Mouse (Mus musculus): ENCODE results near the gene Ctsd. TPM values are rescaled to one million over a fixed set of nuclear protein-coding genes. Genes with fewer than 3 reads are reported as not detected.

Ctsd gene
- polyA plus RNA-seq, 1 experiment from 2014 or later, result 229 TPM

DNA sequence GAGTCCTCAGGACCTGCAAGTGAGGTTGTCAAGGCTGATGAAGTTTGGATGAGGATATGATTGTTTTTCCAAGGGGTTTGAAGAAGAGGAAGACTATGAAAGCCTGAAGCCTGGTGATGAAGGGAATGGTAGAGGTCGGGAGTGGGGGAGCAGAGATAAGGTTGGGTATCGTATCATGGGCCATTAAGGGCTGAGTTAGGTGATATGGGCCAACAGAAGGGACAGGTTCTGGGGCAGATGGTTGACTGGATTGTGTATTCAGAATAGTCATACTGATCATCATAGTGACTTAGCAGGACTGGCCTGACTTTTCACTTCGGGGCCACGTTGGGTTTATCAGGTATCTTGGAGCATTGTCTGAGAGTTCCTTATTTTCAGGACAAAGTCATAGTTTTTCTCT lies 7.6 kb upstream of the Ctsd start:
- Histone ChIP-seq H3K9ac (replicated peaks; ENCODE audit: low read length) (no peak overlapping the region), H3K27ac (replicated peaks; ENCODE audit: low read depth, low read length) (no peak overlapping the region), H3K4me3 (replicated peaks; ENCODE audit: low read depth, low read length) (no peak overlapping the region), H3K4me2 (ENCODE audit: low read length) (no peak overlapping the region), H3K4me1 (ENCODE audit: control insufficient read depth, insufficient read depth, low read length) (no peaks in the 10 kb centered on the region), H3K36me3 (ENCODE audit: control insufficient read depth, insufficient read depth, low read length) (no peaks in the 10 kb centered on the region), H3K9me3 (ENCODE audit: control insufficient read depth, low read length) (no peaks in the 10 kb centered on the region), H3K27me3 (ENCODE audit: control insufficient read depth, insufficient read depth, low read length) (no peaks in the 10 kb centered on the region)
- WGBS, result 91% methylated on average over 4 of the region's 4 CpGs
- ATAC-seq (ENCODE audit: low FRiP score, low TSS enrichment) (no peak), DNase-seq (no peak)

DNA sequence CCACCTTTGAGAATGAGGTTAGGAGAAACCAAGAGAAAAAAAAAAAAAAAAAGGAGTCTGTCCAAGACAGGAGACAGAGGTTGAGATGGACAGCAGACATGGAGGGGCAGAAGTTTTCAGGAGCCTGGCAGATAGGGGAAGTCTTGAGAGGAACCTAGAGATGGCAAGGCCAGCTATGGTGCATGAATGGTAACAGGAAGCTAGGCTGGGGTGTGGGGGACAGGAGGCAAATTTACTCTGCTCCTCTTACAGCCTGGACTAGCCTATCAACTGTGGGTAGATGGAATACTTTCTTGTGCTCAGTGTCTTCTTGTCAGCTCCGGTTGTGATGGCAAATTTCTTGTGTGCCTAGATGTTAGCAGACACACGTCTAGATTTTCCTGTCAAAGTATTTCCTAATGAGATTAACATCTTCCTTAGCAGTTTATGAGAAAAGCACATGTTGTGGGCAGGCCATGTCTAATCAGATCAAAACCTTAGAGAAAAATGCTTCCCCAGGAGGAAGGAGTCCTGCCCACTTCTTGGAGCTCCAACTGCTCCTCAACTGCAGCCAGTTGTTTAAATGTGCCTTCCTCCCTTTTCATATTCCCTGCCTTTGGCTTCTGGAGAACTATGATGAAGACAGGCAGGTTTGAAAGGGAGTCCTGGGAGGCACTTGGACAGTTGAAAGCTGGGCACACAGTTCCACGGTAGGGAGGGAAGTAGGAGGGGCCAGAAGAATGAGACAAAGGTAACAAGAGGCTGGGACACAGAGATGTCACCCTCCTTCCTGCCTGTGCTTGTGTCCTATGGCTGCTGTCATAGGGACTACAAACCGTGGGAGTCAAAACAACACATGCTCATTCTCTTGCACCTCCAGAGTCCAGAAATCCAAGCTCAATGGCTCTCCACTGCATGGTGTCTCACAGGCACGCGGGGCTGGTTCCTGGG lies 6.7 kb upstream of the Ctsd start:
- no peak for DNase-seq
- Histone ChIP-seq H3K27ac (replicated peaks; ENCODE audit: low read depth, low read length) (no peak overlapping the region), H3K9ac (replicated peaks; ENCODE audit: low read length) (no peak overlapping the region), H3K36me3 (ENCODE audit: control insufficient read depth, insufficient read depth, low read length) (no peaks in the 10 kb centered on the region), H3K9me3 (ENCODE audit: control insufficient read depth, low read length) (no peaks in the 10 kb centered on the region), H3K4me1 (ENCODE audit: control insufficient read depth, insufficient read depth, low read length) (no peaks in the 10 kb centered on the region), H3K27me3 (ENCODE audit: control insufficient read depth, insufficient read depth, low read length) (no peaks in the 10 kb centered on the region), H3K4me3 (replicated peaks; ENCODE audit: low read depth, low read length) (no peak overlapping the region), H3K4me2 (ENCODE audit: low read length) (no peak overlapping the region)
- 59% methylated on average over 6 of the region's 6 CpGs for WGBS
- ATAC-seq (ENCODE audit: low FRiP score, low TSS enrichment), result no peak

DNA sequence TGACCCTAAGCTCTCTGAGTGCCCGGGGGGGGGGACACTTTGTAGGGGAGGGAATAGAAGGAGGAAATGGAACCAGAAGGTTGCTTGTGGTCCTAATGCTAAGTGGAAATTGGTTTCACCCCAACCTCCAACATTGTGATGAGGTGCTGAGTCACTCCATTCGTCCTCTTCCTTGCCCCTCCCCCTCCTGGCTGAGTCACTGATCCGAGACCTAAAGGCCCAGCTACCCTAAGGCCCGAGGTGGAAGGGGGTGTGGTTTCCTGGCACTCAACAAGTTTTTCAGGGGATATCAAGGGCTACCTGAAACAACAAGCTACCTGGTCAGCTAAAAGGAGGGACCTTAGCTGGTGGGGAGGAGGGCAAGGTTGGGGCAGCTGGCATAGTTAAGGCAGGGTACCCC lies 5.4 kb upstream of the Ctsd start:
- 25% methylated on average over 4 of the region's 4 CpGs for WGBS
- Histone ChIP-seq H3K27ac (replicated peaks; ENCODE audit: low read depth, low read length) (no peak overlapping the region), H3K36me3 (ENCODE audit: control insufficient read depth, insufficient read depth, low read length) (no peaks in the 10 kb centered on the region), H3K9ac (replicated peaks; ENCODE audit: low read length) (no peak overlapping the region), H3K4me1 (ENCODE audit: control insufficient read depth, insufficient read depth, low read length) (no peaks in the 10 kb centered on the region), H3K4me3 (replicated peaks; ENCODE audit: low read depth, low read length) (no peak overlapping the region), H3K9me3 (ENCODE audit: control insufficient read depth, low read length) (no peaks in the 10 kb centered on the region), H3K27me3 (ENCODE audit: control insufficient read depth, insufficient read depth, low read length) (no peaks in the 10 kb centered on the region), H3K4me2 (ENCODE audit: low read length) (no peak overlapping the region)
- no peak for DNase-seq
- ATAC-seq (ENCODE audit: low FRiP score, low TSS enrichment), result no peak

DNA sequence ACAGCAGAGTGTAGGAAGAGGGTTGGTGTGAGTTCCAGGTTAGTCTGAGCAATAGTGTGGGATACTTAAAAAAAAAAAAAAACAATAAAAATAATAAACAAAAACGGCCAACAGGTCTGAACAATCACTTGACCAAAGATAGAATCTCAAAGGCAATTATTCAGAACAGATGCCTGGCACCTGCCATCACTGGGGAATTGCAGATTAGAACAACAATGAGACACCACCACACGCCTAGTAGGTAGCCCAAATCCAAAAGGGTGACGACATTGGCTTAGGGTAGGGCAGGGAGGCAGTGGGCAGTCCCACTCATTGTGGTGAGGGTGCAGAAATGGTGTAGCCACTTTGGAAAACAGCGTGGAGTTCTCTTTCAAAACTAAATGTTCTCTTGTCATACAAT lies 3.8 kb upstream of the Ctsd start:
- no peak for DNase-seq
- H3K36me3 ChIP-seq (ENCODE audit: control insufficient read depth, insufficient read depth, low read length), result no peaks in the 10 kb centered on the region
- no peak overlapping the region for H3K9ac ChIP-seq (replicated peaks; ENCODE audit: low read length)
- H3K4me2 ChIP-seq (ENCODE audit: low read length), result no peak overlapping the region
- peaks cover 6% of the 10 kb centered on the region for H3K4me1 ChIP-seq (ENCODE audit: control insufficient read depth, insufficient read depth, low read length)
- no peaks in the 10 kb centered on the region for H3K27me3 ChIP-seq (ENCODE audit: control insufficient read depth, insufficient read depth, low read length)
- no peak for ATAC-seq (ENCODE audit: low FRiP score, low TSS enrichment)
- no peak overlapping the region for H3K4me3 ChIP-seq (replicated peaks; ENCODE audit: low read depth, low read length)
- no peaks in the 10 kb centered on the region for H3K9me3 ChIP-seq (ENCODE audit: control insufficient read depth, low read length)
- H3K27ac ChIP-seq (replicated peaks; ENCODE audit: low read depth, low read length), result no peak overlapping the region
- 62% methylated on average over 4 of the region's 4 CpGs for WGBS

DNA sequence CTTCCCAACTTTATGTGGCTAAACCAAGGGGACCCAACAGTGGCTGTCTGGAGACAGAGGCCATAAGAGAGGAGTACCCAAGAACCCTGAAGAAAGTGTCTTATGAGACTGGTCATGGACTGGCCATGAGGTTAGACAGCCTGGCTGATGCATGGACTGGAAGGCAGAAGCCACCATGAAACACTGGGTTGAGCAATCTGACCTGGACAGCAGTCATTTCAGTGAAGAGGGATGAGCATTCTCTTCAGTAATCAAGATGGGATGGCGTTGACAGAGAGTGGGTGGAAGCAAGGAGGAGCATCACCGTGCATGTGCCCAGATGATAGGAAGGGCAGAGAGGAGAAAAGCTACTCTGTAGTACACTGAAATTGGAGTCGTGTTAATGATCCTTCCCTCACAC lies 3.3 kb upstream of the Ctsd start:
- H3K4me3 ChIP-seq (replicated peaks; ENCODE audit: low read depth, low read length), result no peak overlapping the region
- H3K4me1 ChIP-seq (ENCODE audit: control insufficient read depth, insufficient read depth, low read length), result peaks cover 9% of the 10 kb centered on the region
- H3K4me2 ChIP-seq (ENCODE audit: low read length), result no peak overlapping the region
- H3K9me3 ChIP-seq (ENCODE audit: control insufficient read depth, low read length), result no peaks in the 10 kb centered on the region
- ATAC-seq (ENCODE audit: low FRiP score, low TSS enrichment) (no peak), DNase-seq (no peak)
- H3K27me3 ChIP-seq (ENCODE audit: control insufficient read depth, insufficient read depth, low read length), result no peaks in the 10 kb centered on the region
- no peak overlapping the region for H3K27ac ChIP-seq (replicated peaks; ENCODE audit: low read depth, low read length)
- H3K9ac ChIP-seq (replicated peaks; ENCODE audit: low read length), result no peak overlapping the region
- WGBS, result 88% methylated on average over 3 of the region's 3 CpGs
- H3K36me3 ChIP-seq (ENCODE audit: control insufficient read depth, insufficient read depth, low read length), result no peaks in the 10 kb centered on the region

DNA sequence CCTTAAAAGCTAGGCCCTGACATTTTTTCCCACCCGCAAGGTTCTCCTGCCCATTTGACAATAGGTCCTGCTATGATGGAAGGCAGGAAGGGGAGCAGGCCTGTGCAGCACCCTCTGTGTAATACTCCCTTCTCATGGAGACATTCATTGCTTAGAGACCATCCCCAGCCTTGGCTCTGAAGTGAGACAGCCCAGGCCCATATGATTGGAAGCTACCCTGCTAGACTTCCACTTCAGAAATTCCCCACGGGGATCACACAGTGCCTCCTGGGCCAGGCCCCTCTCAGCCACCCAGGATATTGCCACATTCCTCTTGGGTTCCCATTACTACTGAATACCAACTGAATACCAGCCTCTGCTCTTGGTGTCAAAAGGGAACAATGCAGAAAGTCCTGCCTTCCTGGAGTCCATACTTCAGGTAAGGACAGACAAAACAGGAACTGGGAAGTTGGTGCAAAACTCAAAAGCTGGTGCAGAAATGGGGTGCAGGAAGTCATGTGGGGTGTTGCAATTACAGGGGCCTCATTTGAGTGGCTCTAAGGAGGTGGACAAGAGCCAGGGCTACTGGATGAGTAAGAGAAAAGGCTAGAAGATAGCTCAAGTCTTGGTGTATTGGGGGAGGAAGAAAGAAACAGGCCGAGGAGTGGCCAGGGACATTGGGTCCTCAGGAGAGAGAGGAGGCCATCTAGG lies 2.3 kb upstream of the Ctsd start:
- H3K27ac ChIP-seq (replicated peaks; ENCODE audit: low read depth, low read length), result no peak overlapping the region
- H3K9me3 ChIP-seq (ENCODE audit: control insufficient read depth, low read length), result no peaks in the 10 kb centered on the region
- H3K9ac ChIP-seq (replicated peaks; ENCODE audit: low read length), result no peak overlapping the region
- no peak overlapping the region for H3K4me3 ChIP-seq (replicated peaks; ENCODE audit: low read depth, low read length)
- H3K27me3 ChIP-seq (ENCODE audit: control insufficient read depth, insufficient read depth, low read length), result no peaks in the 10 kb centered on the region
- no peak for ATAC-seq (ENCODE audit: low FRiP score, low TSS enrichment)
- DNase-seq, result no peak
- 90% methylated on average over 3 of the region's 3 CpGs for WGBS
- H3K36me3 ChIP-seq (ENCODE audit: control insufficient read depth, insufficient read depth, low read length), result peaks cover 5% of the 10 kb centered on the region; the same call in 1 of the 2 replicates
- peaks cover 9% of the 10 kb centered on the region for H3K4me1 ChIP-seq (ENCODE audit: control insufficient read depth, insufficient read depth, low read length)
- no peak overlapping the region for H3K4me2 ChIP-seq (ENCODE audit: low read length)

DNA sequence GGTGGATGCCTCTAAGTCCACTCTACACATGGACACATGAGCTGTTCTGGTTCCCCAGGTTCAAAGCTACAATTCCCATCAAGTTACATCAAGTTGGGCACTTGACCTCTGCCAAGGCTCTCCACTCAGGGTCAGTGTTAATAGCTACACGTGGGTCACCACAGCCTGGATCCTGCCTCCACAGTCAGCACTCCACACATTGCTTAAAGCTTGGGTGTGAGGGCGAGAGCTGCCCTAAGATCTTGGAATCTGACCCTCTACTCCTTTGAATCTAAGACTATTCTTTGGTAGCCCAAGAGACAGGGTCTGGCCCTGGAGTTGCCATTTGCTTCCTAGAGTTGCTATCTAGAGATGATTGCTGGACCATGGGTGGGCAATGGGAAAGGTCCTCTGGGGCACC lies 902 bp upstream of the Ctsd start:
- no peak overlapping the region for H3K27ac ChIP-seq (replicated peaks; ENCODE audit: low read depth, low read length)
- no peaks in the 10 kb centered on the region for H3K9me3 ChIP-seq (ENCODE audit: control insufficient read depth, low read length)
- H3K4me1 ChIP-seq (ENCODE audit: control insufficient read depth, insufficient read depth, low read length), result peaks cover 9% of the 10 kb centered on the region
- no peak overlapping the region for H3K4me2 ChIP-seq (ENCODE audit: low read length)
- ATAC-seq (ENCODE audit: low FRiP score, low TSS enrichment), result no peak
- H3K9ac ChIP-seq (replicated peaks; ENCODE audit: low read length), result no peak overlapping the region
- no peak overlapping the region for H3K4me3 ChIP-seq (replicated peaks; ENCODE audit: low read depth, low read length)
- DNase-seq, result no peak
- H3K27me3 ChIP-seq (ENCODE audit: control insufficient read depth, insufficient read depth, low read length), result no peaks in the 10 kb centered on the region
- peaks cover 19% of the 10 kb centered on the region for H3K36me3 ChIP-seq (ENCODE audit: control insufficient read depth, insufficient read depth, low read length)
- WGBS, result 96% methylated on average over 2 of the region's 2 CpGs

DNA sequence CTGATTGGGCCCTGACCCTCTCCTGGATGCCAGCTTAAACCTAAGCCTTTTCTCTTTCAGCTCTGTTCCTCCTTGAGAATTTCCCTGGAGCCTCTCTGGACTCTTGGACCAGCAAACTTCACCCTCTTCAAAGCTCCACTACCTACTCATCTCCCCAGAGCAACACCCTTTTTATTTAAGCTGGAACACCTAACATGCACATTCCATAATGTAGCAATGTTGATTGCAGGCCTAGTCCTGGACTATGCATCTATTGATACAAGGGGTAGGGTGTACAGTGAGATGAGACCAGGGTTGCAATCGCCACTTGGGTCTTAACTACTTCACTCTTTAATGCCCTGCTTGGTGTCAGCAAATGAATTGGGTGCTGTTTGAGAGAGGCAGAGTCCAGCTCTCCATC lies 360 bp upstream of the Ctsd start:
- 91% methylated on average over 1 of the region's 1 CpGs for WGBS
- peak overlapping the region; percentile 86; the same call in 1 of the 2 replicates for H3K9ac ChIP-seq (replicated peaks; ENCODE audit: low read length)
- no peaks in the 10 kb centered on the region for H3K27me3 ChIP-seq (ENCODE audit: control insufficient read depth, insufficient read depth, low read length)
- H3K36me3 ChIP-seq (ENCODE audit: control insufficient read depth, insufficient read depth, low read length), result peaks cover 24% of the 10 kb centered on the region
- H3K4me1 ChIP-seq (ENCODE audit: control insufficient read depth, insufficient read depth, low read length), result peaks cover 9% of the 10 kb centered on the region
- no peak for DNase-seq
- H3K27ac ChIP-seq (replicated peaks; ENCODE audit: low read depth, low read length), result peak overlapping the region; percentile 75; the same call in 1 of the 2 replicates
- no peak for ATAC-seq (ENCODE audit: low FRiP score, low TSS enrichment)
- H3K4me3 ChIP-seq (replicated peaks; ENCODE audit: low read depth, low read length), result peak overlapping the region; percentile 90
- no peaks in the 10 kb centered on the region for H3K9me3 ChIP-seq (ENCODE audit: control insufficient read depth, low read length)
- peak overlapping the region; percentile 85 for H3K4me2 ChIP-seq (ENCODE audit: low read length)
